Mouse (Mus musculus): ENCODE results near the gene Ndufs8.

- TF ChIP-seq CTCF (IDR thresholded peaks at IDR 0.05; ENCODE audit: control insufficient read depth, insufficient read depth, insufficient read length) (no peak), FOSL1 (IDR thresholded peaks at IDR 0.05; ENCODE audit: insufficient read depth, low read length, poor library complexity, severe bottlenecking) (no peak), USF1 (IDR thresholded peaks at IDR 0.05; ENCODE audit: low read depth) (no peak)
Observed at GRCm38 (mm10) chr19:3904363-3904675, 8.3 kb downstream of the Ndufs8 start.
